Mouse (Mus musculus): ENCODE results near the gene Dand5.

Dand5 gene

DNA sequence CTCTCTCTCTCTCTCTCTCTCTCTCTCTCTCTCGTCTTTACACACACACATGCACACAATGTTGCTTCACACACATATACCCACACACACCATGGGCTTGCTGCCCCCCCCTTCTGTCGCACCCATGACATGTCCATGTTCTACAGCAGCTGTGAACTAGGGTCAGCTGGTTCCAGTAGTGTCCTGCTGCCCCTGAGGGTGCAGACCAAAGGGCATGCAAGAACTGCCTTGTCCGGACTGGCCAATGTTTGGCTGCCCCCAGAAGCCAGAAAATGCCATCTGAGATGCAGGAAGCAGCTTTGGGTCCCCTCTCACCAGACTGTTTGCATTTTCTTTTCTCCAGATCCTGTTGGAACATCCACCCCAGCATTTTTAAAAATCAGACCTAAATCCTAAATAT, 50.0 kb downstream of the Dand5 start:
- CTCF ChIA-PET, result interaction anchor here (0.6 kb wide), 1 partner anchor 107 kb away, joined by 4 read pairs; no protein-coding TSS in a partner anchor

DNA sequence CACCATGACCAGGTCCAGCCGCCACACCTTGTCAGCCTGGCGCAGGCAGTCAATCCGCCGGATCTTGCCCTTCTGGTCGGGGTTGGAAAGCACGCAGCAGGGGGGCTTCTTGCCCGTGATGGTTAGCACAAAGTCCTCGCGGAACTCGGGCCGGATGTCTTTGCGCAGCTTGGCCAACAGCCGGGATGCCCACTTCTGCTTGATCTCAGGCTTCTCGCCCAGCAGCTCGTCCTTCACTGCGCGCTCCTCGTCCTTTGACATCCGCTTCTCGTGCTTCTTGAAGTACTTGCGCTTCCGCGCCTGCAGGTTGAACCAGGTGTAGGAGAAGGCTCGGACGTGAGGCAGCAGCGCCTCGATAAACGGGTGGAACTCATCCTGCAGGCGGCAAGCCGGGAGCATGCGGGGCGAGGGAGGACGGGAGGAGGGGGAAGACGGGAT, 50.7 kb downstream of the Dand5 start:
- CTCF ChIA-PET, result no interaction called here

DNA sequence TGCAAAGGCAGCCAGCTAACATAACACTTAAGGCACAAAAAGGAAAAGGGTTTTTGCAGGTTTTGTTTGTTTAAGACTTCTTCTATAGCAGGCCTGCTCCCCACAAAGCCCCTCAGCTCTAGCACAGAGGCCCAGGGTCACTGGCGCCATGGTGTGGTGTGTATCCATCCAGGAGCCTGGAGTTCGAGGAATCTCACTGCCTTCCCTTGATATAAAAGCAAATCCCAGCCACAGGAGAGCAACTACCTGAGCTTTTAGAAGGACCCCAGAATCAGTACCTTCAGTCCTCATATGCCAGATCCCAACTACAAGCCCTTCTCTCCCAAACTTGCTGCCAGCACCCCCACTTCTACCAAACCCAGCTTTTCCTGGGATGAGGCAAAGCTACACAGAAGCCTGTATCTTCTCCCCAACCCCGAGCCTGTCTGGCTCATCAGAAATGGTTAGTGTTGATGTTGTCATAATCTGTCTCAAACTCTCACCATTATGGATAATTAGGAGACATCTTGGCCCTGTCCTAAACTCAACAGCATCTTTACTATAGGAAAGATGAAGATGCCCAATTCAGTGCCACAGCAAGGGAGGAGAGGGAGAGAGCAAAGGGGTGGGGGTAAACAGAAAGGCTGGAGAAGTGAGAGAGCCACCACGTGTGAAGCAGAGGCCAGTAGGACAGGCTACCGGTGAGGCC, 51.5 kb downstream of the Dand5 start:
- CTCF ChIA-PET, result no interaction called here

DNA sequence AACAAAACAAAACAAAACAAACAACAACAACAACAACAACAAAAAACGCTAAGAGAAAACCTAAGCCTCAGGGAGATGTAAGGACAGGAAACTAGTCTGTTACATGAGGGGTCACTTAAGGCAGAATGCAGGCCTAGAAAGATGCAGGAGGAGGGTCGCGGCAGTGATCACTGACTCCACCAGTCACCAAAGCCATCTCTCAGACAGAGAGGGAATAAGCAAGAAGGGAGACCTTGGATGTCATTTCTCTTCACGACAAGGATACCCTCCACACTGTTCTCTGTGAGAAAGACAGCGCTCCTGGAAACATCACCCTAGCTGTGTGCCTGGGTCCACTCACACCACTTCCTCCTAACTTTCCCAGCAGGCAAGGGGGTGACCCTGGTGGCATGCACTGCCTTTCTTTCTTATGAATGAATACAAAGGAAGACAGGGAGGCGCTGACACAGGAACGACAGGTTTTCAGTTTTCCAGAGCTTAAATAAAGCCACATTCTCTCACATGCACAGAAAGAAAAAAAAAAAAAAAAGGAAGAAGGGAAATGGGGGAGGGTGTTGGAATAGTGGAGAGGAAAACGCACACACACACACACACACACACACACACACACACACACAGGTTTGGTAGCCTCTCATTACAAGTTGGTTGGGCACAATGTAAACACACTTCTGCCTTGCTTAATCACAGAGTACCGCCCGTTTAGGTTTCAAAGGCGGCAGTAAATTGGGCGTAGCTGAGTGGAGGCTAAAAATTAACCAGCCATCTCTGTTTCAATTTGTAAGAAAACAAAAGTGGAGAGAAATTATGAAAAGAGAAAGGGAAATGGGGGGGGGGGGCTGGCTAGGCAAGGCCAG, 52.3 kb downstream of the Dand5 start:
- CTCF ChIA-PET, result interaction anchor here (0.6 kb wide), 1 partner anchor 351 kb away, joined by 3 read pairs; no protein-coding TSS in a partner anchor

DNA sequence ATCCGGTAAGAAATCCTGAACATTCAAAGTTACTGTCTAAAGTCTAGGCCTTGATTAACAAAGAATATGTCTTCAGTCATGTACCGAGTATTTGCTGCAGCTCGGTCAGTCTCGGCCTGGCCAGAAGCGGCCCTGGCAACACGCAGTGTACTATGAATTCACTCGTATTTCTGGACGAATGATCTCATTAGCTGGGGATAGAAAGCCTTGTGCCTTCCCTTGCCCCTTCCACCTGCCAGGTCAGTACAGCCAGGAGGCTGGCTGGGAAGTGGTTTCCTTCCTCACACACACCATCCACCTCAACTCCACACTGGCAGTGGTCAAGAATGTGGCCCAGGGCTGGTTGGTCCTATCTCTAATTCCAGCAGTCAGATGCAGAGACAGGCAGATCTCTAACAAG, 53.3 kb downstream of the Dand5 start:
- CTCF ChIA-PET, result no interaction called here

DNA sequence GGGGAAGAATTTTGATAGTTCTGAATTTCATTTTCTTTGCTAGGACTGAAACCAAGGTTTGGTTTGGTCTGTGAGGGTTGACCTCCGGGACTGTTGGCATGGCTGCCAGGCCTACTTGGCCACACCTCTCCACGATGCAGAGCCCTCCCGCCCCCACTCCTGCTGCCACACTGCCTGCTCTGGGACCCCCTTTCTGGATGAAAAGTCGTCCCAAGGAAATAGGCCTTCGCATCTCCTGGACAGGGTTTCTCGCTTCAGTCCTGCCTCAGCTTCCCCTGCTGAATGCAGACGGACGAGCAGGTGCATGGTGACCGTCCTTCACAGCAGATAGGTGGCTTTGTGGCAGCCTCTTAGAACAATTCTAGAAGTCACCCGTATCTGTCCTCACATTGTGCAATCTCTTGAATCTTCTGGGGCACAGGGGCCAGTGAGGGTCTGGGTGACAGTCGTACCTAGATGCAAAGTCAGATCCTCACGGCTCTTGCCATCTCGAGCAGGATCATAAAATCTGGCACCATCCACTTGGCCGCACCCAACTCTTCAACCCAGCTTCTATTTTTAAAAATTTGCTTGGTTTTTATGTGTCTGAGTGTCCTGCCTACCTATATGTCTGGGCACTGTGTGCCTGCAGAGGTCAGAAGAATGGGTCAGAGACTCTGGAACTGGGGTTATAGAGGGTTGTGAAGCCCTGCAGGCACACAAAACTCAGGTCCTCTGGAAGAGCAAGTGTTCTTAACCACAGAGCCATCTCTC, 54.1 kb downstream of the Dand5 start:
- CTCF ChIA-PET, result no interaction called here

DNA sequence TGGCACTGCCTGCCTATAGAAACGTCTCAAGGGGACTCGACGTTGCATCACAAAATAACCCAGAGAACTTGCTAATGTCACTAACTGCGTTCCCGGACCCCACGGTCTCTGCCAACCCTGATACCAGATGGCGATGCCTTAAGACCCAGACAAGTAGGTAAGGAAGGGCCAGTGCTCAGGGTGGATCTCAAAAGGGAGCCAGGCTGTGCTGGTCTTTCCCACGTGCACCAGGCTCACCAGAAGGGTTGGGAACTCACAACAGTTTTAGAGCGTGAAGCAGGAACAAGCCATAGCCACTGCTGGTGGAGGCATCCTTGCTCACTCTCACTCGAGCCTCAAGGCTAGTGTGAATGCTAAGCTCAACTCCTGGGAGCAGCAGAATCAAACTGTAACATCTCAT, 55.4 kb downstream of the Dand5 start:
- CTCF ChIA-PET, result interaction anchor here (0.7 kb wide), 1 partner anchor 30 kb away, joined by 3 read pairs; no protein-coding TSS in a partner anchor

DNA sequence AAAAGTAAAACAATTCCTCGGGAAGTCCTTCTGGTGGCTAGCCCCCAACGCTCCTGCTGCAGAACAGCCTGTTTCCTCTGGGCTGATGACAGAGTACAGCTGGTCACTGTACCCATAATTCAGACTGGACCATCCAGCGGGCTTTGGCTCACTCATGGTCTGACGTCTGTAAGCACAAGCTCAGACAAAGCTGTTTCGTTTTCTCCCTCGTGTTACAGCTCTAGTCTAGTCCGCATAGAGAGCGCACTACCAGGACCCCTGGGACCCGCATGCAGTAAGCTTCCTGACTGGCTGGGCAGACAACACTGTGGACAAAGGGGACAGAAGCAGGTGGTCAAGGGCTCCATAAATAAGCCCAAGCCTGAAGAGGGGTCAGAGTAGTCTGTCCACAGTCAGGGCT, 56.2 kb downstream of the Dand5 start:
- CTCF ChIA-PET, result no interaction called here

DNA sequence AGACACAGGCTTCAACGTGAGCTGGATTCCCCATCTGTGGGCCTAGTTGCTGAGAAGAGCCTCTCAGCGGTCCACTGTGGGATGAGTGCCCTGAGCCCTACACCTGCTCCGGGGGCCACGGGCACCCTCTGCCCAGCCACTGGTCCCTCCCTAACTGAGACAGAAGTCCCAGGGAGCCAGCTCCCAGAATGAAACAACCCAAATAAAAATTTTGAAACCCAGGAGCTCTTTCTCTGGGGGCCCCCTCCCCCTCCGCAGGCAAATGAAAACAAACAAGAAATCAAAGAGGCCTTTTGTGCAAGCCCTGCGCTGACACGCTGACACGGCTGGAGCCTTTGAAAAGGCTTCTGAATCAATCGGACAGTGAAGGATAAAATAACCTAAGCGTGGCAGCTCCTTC, 57.0 kb downstream of the Dand5 start:
- CTCF ChIA-PET, result no interaction called here
